Mouse (Mus musculus): ENCODE results near the gene Pias3. TPM values are rescaled to one million over a fixed set of nuclear protein-coding genes. Genes with fewer than 3 reads are reported as not detected.

Pias3 gene
- total and polyA plus RNA-seq, 3 experiments = 5.9 to 21.4 (median 13.1) TPM

DNA sequence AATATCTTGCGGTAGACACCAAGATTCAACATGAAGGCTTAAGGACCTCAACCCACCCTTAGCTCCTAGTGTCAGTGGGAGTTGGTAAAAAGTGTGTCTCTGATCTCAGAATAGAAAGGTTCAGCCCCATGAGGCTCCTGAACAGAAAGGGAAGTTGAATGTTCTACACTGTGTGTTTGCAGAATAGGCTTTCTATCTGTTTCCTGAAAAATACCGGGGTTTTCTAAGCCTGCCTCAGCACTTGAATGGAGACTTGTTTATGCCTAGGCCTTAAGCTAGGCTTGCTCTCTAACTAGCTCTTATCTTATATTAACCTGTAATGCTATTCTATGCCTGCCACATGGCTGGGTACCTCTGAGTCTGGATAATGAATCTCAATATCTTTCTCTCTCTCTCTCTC, 35.3 kb upstream of the Pias3 start:
- TF ChIP-seq SMC3 (IDR thresholded peaks at IDR 0.05; ENCODE audit: low read depth, low read length) (no peak), USF1 (IDR thresholded peaks at IDR 0.05; ENCODE audit: low read depth, low read length) (no peak), MEF2A (IDR thresholded peaks at IDR 0.05; ENCODE audit: borderline replicate concordance, low read depth, low read length) (no peak), CHD1 (IDR thresholded peaks at IDR 0.05; ENCODE audit: low read depth, low read length) (no peak), GABPA (IDR thresholded peaks at IDR 0.05; ENCODE audit: insufficient replicate concordance, low read depth, low read length) (no peak), UBTF (IDR thresholded peaks at IDR 0.05; ENCODE audit: low read depth, low read length) (no peak), MXI1 (IDR thresholded peaks at IDR 0.05; ENCODE audit: low read depth, low read length) (no peak), ZKSCAN1 (IDR thresholded peaks at IDR 0.05; ENCODE audit: borderline replicate concordance, low read depth, low read length) (no peak), E2F4 (IDR thresholded peaks at IDR 0.05; ENCODE audit: insufficient replicate concordance, low read depth, low read length) (no peak), MYC (IDR thresholded peaks at IDR 0.05; ENCODE audit: low read depth, low read length) (no peak), ZNF384 (IDR thresholded peaks at IDR 0.05; ENCODE audit: low read depth, low read length) (no peak), TCF12 (IDR thresholded peaks at IDR 0.05; ENCODE audit: low read depth, low read length) (no peak), TBP (conservative IDR thresholded peaks at IDR 0.05; ENCODE audit: low read depth, low read length) (no peak), ZC3H11A (IDR thresholded peaks at IDR 0.05; ENCODE audit: low read depth, low read length) (no peak), MAZ (IDR thresholded peaks at IDR 0.05; ENCODE audit: low read depth, low read length) (no peak), KAT2A (IDR thresholded peaks at IDR 0.05; ENCODE audit: insufficient replicate concordance, low read length) (no peak), EP300 (IDR thresholded peaks at IDR 0.05; ENCODE audit: low read length) (no peak), ELF1 (IDR thresholded peaks at IDR 0.05; ENCODE audit: low read depth, low read length) (no peak), USF2 (conservative IDR thresholded peaks at IDR 0.05; ENCODE audit: low read depth, low read length) (no peak), IRF4 (IDR thresholded peaks at IDR 0.05; ENCODE audit: low read depth, low read length) (no peak)
- Histone ChIP-seq H3K4me1 (ENCODE audit: control insufficient read depth in 1 of 2, insufficient read depth in 2 of 2) (peaks cover 11 to 29% of the 10 kb centered on the region in 2 experiments), H3K4me3 (replicated peaks in 1 of 3; ENCODE audit: low read depth in 2 of 3, low read length in 2 of 3, poor library complexity in 1 of 3) (no peak overlapping the region), H3K9me3 (replicated peaks; ENCODE audit: low read length) (no peaks in the 10 kb centered on the region), H3K27ac (ENCODE audit: insufficient read depth, low read depth) (peak overlapping the region; percentile 12; the same call in 1 of the 2 replicates), H3K27me3 (replicated peaks) (no peaks in the 10 kb centered on the region), H3K4me2 (ENCODE audit: insufficient read depth, low read depth, poor library complexity, severe bottlenecking) (no peak overlapping the region), H3K36me3 (replicated peaks in 1 of 2; ENCODE audit: control insufficient read depth in 1 of 2, insufficient read depth in 1 of 2, low read length in 1 of 2) (peaks cover 10 to 34% of the 10 kb centered on the region in 2 experiments), H3K9ac (ENCODE audit: insufficient read depth, low read depth) (0 out of 2 replicates have a peak overlapping the region, but pooled peaks have one; percentile 5), H3K79me2 (replicated peaks; ENCODE audit: control insufficient read depth, extremely low read depth, insufficient read depth, poor library complexity, severe bottlenecking) (no peaks in the 10 kb centered on the region)
- no peak for DNase-seq (ENCODE audit: extremely low read depth)
- in situ Hi-C loops (cut with MboI; ENCODE audit: low pct_ligation_motif_present, low pct_unique_long_range_greater_than_20kb, low sequenced_read_pairs) (loop anchor here (5.0 kb wide), 1 partner anchor 46 kb away; the partner anchor contains the start of gene Nudt17), dilution Hi-C loops (cut with MboI; ENCODE audit: extremely low pct_ligation_motif_present, extremely low pct_unique_long_range_greater_than_20kb, low sequenced_read_pairs) (no loop called here)

DNA sequence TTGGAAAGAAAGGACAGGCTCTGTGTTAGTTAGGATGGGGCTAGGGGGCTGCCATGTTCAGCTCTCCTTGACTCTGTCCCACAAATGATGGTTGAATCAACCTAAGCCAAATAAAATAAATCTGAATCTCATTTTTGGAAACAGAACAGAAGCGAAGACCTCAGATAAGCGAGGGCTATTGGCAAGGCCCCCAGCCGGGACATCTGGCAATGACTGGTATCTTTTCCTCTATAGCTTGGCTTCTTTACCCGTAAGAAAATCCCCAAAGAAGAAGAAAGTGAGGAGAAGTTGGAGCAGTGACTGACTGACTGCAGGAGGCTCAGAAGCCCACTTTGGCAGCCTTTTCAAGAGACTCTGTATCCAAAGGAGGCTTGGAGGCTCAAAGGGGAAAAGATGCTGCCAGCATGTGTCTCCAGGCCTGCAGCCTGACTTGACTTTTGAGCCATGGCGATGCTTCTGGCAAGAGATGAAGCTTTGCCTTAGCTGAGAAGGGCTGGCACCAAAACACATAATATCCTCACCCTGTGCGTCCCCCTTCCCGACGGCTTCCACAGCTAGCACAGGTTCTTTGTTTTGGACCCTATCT, 33.4 kb upstream of the Pias3 start:
- Histone ChIP-seq H3K4me3 (replicated peaks in 1 of 3; ENCODE audit: low read depth in 2 of 3, low read length in 2 of 3, poor library complexity in 1 of 3) (no peak overlapping the region), H3K36me3 (replicated peaks in 1 of 2; ENCODE audit: control insufficient read depth in 1 of 2, insufficient read depth in 1 of 2, low read length in 1 of 2) (peaks cover 7 to 14% of the 10 kb centered on the region in 2 experiments), H3K27ac (ENCODE audit: insufficient read depth, low read depth) (no peak overlapping the region), H3K9me3 (replicated peaks; ENCODE audit: low read length) (no peaks in the 10 kb centered on the region), H3K27me3 (replicated peaks) (no peaks in the 10 kb centered on the region), H3K4me2 (ENCODE audit: insufficient read depth, low read depth, poor library complexity, severe bottlenecking) (no peak overlapping the region), H3K79me2 (replicated peaks; ENCODE audit: control insufficient read depth, extremely low read depth, insufficient read depth, poor library complexity, severe bottlenecking) (no peaks in the 10 kb centered on the region), H3K9ac (ENCODE audit: insufficient read depth, low read depth) (no peak overlapping the region), H3K4me1 (ENCODE audit: control insufficient read depth in 1 of 2, insufficient read depth in 2 of 2) (peaks cover 11 to 29% of the 10 kb centered on the region in 2 experiments)
- dilution Hi-C loops (cut with MboI; ENCODE audit: extremely low pct_ligation_motif_present, extremely low pct_unique_long_range_greater_than_20kb, low sequenced_read_pairs) (no loop called here), in situ Hi-C loops (cut with MboI; ENCODE audit: low pct_ligation_motif_present, low pct_unique_long_range_greater_than_20kb, low sequenced_read_pairs) (loop anchor here (5.0 kb wide), 1 partner anchor 44 kb away; the partner anchor contains the start of gene Nudt17)
- TF ChIP-seq ZKSCAN1 (IDR thresholded peaks at IDR 0.05; ENCODE audit: borderline replicate concordance, low read depth, low read length) = no peak
- no peak for TF ChIP-seq MAFK (IDR thresholded peaks at IDR 0.05; ENCODE audit: insufficient replicate concordance, low read length)
- TF ChIP-seq ZMIZ1 (IDR thresholded peaks at IDR 0.05; ENCODE audit: low read depth, low read length) = no peak
- no peak for TF ChIP-seq ZC3H11A (IDR thresholded peaks at IDR 0.05; ENCODE audit: low read depth, low read length)
- TF ChIP-seq JUND (conservative IDR thresholded peaks at IDR 0.05; ENCODE audit: low read depth, low read length) = no peak
- TF ChIP-seq CHD1 (IDR thresholded peaks at IDR 0.05; ENCODE audit: low read depth, low read length) = no peak
- no peak for DNase-seq (ENCODE audit: extremely low read depth)
